Mouse (Mus musculus) kidney, embryonic 15.5 days (tissue): Measurements from ENCODE around the gene Snrpg. TPM values are rescaled to one million over a fixed set of nuclear protein-coding genes. Genes with fewer than 3 reads are reported as not detected.

Source experiments
- ATAC-seq: fragments of 200-750 bp; cut with Nextera tagmentation; replicated peaks from 2 replicates; pipeline ENCODE4 v1.8.0; 2017; ENCODE audit warnings: moderate TSS enrichment; ENCODE audit not compliant: low FRiP score
- H3K27ac ChIP-seq: fragments of 300-500 bp; sonication (generic); 2 replicates; pipeline ENCODE4 v1.5.1; 2015; ENCODE audit warnings: mild to moderate bottlenecking, inconsistent platforms
- H3K27me3 ChIP-seq: fragments of 300-500 bp; sonication (generic); 2 replicates; pipeline ENCODE4 v1.6.1; 2015; ENCODE audit warnings: inconsistent platforms
- H3K36me3 ChIP-seq: fragments of 300-500 bp; sonication (generic); 2 replicates; pipeline ENCODE4 v1.6.1; 2015; ENCODE audit warnings: inconsistent platforms
- H3K4me1 ChIP-seq: fragments of 300-500 bp; sonication (generic); 2 replicates; pipeline ENCODE4 v1.6.1; 2015; ENCODE audit warnings: inconsistent platforms
- H3K4me2 ChIP-seq: fragments of 300-500 bp; sonication (generic); 2 replicates; pipeline ENCODE4 v1.6.1; 2015; ENCODE audit warnings: moderate library complexity, mild to moderate bottlenecking, inconsistent platforms
- H3K4me3 ChIP-seq: fragments of 300-500 bp; sonication (generic); replicated peaks from 2 replicates; pipeline ENCODE4 v1.5.1; 2015; ENCODE audit warnings: mild to moderate bottlenecking, inconsistent platforms
- H3K9ac ChIP-seq: fragments of 300-500 bp; sonication (generic); 2 replicates; pipeline ENCODE4 v1.6.1; 2015; ENCODE audit warnings: mild to moderate bottlenecking, inconsistent platforms
- H3K9me3 ChIP-seq: fragments of 300-500 bp; sonication (generic); replicated peaks from 2 replicates; pipeline ENCODE4 v1.6.1; 2016; ENCODE audit warnings: inconsistent platforms
- WGBS: fragments of 180-500 bp; shearing (Covaris S2); methylation state at CpG from one replicate; pipeline ENCODE4 v1.1.7; 2015; ENCODE audit warnings: mixed read lengths; 5-methylcytosine and 5-hydroxymethylcytosine counted together
- polyA plus RNA-seq: library from polyadenylated mRNA; unstranded; fragments of >200 nt; fragmentation: Nextera tagmentation; extraction: Ambion mirVana; gene quantifications from 2 replicates; pipeline ENCODE4 v1.2.1, GENCODE M21; 2015

Gene Snrpg
- polyA plus RNA-seq, 1 experiment from 2014 or later = 665 TPM

GRCm38 (mm10) chr6:86391326-86391725 lies 20.2 kb downstream of the Snrpg start:
- Histone ChIP-seq H3K27ac (no peak overlapping the region), H3K4me2 (no peak overlapping the region), H3K4me1 (peaks cover 34% of the 10 kb centered on the region), H3K9ac (no peak overlapping the region), H3K9me3 (no peaks in the 10 kb centered on the region), H3K4me3 (no peak overlapping the region), H3K27me3 (no peaks in the 10 kb centered on the region), H3K36me3 (peaks cover 71% of the 10 kb centered on the region)
- 95% methylated on average over 5 of the region's 5 CpGs for WGBS
- no peak for ATAC-seq

DNA sequence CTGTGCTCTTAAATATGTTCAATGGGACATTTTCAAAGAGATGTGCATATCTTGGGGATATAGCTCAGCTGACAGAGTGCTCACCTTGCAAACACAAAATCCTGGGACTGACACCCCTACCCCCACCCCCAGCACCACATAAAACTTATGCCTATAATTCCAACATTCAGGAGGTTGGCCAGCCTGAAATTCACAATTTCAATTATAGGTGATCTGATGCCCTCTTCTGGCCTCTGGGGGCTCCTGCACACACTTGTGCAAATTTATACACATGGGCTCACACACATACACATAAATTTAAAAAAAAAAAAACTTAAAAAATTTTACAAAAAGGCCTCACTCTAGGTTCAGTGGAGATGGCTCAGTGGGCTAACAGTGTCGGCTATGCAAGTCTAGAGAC lies 22.1 kb downstream of the Snrpg start:
- WGBS = 100% methylated on average over 1 of the region's 1 CpGs

DNA sequence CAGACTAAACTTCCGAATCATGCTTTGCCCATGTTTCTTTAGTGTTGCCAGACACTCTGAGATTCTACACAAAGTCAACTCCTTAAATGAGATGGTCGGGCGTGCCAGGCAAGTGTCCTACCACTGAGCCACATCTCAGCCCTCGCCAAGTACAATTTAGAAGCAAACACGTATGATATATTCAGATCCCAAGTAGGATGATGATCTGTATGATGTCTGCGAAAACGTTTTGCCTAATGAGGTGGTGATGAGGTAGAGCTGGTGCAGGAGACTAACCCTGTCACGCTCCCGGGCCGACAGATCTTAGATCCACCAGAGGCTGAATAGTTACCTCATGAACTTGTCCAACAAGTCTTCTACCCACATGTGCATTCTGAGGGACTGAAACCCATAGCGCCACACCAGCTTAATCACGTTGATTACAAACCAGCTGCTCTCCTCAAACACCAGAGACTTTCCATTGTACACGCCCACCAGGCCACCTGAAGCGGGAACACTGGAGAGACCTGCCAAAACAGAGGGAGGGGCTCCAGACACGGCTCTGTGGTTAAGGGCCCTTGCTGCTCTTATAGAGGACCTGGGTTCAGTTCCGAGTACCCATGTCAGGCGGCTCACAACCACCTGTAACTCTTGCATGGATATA lies 23.1 kb downstream of the Snrpg start:
- ATAC-seq = no peak
- Histone ChIP-seq H3K4me3 (no peak overlapping the region), H3K27ac (no peak overlapping the region), H3K4me1 (peaks cover 23% of the 10 kb centered on the region), H3K36me3 (peaks cover 47% of the 10 kb centered on the region), H3K9ac (no peak overlapping the region), H3K27me3 (no peaks in the 10 kb centered on the region), H3K9me3 (no peaks in the 10 kb centered on the region), H3K4me2 (no peak overlapping the region)
- WGBS = 88% methylated on average over 17 of the region's 17 CpGs

More for the DNA sequence above, 22.1 kb downstream of the Snrpg start:
- H3K27ac ChIP-seq = no peak overlapping the region
- ATAC-seq = no peak
- H3K27me3 ChIP-seq = no peaks in the 10 kb centered on the region
- H3K4me1 ChIP-seq = peaks cover 28% of the 10 kb centered on the region
- H3K9ac ChIP-seq = no peak overlapping the region
- H3K4me2 ChIP-seq = no peak overlapping the region
- H3K9me3 ChIP-seq = no peaks in the 10 kb centered on the region
- no peak overlapping the region for H3K4me3 ChIP-seq
- peaks cover 57% of the 10 kb centered on the region for H3K36me3 ChIP-seq

DNA sequence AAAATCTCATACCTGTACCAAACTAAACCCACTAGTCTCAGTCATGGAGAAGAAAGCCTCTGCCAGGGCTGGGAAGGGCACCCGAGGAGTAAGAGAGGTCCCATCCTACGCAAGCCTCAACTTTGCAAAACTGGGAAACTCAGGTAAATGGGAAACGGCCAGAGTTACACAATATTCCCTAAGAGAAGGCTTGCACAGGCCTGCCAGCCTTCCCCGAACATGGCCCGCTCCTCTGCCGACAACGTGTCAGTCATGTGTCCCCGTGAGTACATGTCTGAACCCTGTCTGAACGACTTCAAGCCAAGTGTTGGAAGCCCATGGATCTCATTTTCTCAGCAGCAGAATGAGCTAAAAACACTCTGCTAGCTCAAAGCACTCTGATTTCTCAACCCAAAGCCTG lies 23.9 kb downstream of the Snrpg start:
- Histone ChIP-seq H3K9me3 (no peaks in the 10 kb centered on the region), H3K4me1 (peaks cover 23% of the 10 kb centered on the region), H3K36me3 (peaks cover 39% of the 10 kb centered on the region), H3K27me3 (no peaks in the 10 kb centered on the region), H3K9ac (no peak overlapping the region), H3K27ac (no peak overlapping the region), H3K4me2 (peak overlapping the region; percentile 84), H3K4me3 (no peak overlapping the region)
- 89% methylated on average over 9 of the region's 9 CpGs for WGBS
- ATAC-seq = no peak

GRCm38 (mm10) chr6:86395969-86396368 lies 24.9 kb downstream of the Snrpg start:
- WGBS = 25% methylated on average over 10 of the region's 10 CpGs

GRCm38 (mm10) chr6:86396581-86397256 lies 25.6 kb downstream of the Snrpg start, which contains the start of gene Pcyox1:
Gene Pcyox1 (minus strand): TSS chr6:86397154.
- Histone ChIP-seq H3K4me2 (peak within 1 kb of the TSS; percentile 84), H3K27me3 (no peaks in the 10 kb centered on the region), H3K9me3 (no peaks in the 10 kb centered on the region), H3K27ac (peak within 1 kb of the TSS; percentile 95), H3K9ac (peak within 1 kb of the TSS; percentile 95), H3K4me3 (peak within 1 kb of the TSS; percentile 88), H3K36me3 (peaks cover 22% of the 10 kb centered on the region), H3K4me1 (peaks cover 27% of the 10 kb centered on the region)
- ATAC-seq = peak; percentile 96
- 0% methylated on average over 51 of the region's 51 CpGs for WGBS

More at GRCm38 (mm10) chr6:86395969-86396368, 24.9 kb downstream of the Snrpg start:
- H3K9me3 ChIP-seq = no peaks in the 10 kb centered on the region
- no peak overlapping the region for H3K27ac ChIP-seq
- peak overlapping the region; percentile 84 for H3K4me2 ChIP-seq
- peaks cover 30% of the 10 kb centered on the region for H3K36me3 ChIP-seq
- peak overlapping the region; percentile 95 for H3K9ac ChIP-seq
- H3K4me1 ChIP-seq = peaks cover 27% of the 10 kb centered on the region
- ATAC-seq = no peak
- no peaks in the 10 kb centered on the region for H3K27me3 ChIP-seq
- peak overlapping the region; percentile 88 for H3K4me3 ChIP-seq

- H3K36me3 ChIP-seq = peaks cover 15% of the 10 kb centered on the region
- no peak for ATAC-seq
- 6% methylated on average over 14 of the region's 14 CpGs for WGBS
These were observed 26.3 kb downstream of the Snrpg start for GRCm38 (mm10) chr6:86397257-86397980.

DNA sequence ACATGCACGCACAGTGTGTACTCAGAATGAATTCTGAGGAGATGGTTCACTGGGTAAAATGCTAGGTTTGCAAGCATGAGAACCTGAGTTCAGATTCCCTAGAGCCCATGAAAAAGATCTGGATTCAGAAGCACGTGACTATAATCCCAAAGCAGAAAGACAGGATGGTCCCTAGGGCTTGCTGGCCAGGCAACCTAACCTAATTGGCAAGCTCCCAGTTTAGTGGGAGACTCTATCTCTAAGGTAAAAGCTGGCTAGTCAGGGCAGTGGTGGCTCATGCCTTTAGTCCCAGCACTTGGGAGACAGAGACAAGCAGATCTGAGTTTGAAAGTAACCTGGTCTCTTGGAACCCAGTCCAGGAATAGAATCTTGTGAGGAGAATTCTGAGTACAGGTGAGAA lies 27.9 kb downstream of the Snrpg start:
- no peak for ATAC-seq
- 83% methylated on average over 2 of the region's 2 CpGs for WGBS

More at GRCm38 (mm10) chr6:86397257-86397980, 26.3 kb downstream of the Snrpg start:
- H3K27me3 ChIP-seq = no peaks in the 10 kb centered on the region
- peak overlapping the region; percentile 95 for H3K9ac ChIP-seq
- peak overlapping the region; percentile 88 for H3K4me3 ChIP-seq
- peaks cover 27% of the 10 kb centered on the region for H3K4me1 ChIP-seq
- H3K27ac ChIP-seq = peak overlapping the region; percentile 95
- H3K4me2 ChIP-seq = peak overlapping the region; percentile 84
- H3K9me3 ChIP-seq = no peaks in the 10 kb centered on the region

GRCm38 (mm10) chr6:86399995-86400394 lies 28.9 kb downstream of the Snrpg start:
- Histone ChIP-seq H3K27ac (no peak overlapping the region), H3K9ac (no peak overlapping the region), H3K9me3 (no peaks in the 10 kb centered on the region), H3K4me3 (no peak overlapping the region), H3K4me2 (no peak overlapping the region), H3K27me3 (no peaks in the 10 kb centered on the region), H3K4me1 (peaks cover 29% of the 10 kb centered on the region), H3K36me3 (no peaks in the 10 kb centered on the region)
- ATAC-seq = no peak
- 81% methylated on average over 2 of the region's 2 CpGs for WGBS

More for the DNA sequence above, 27.9 kb downstream of the Snrpg start:
- no peak overlapping the region for H3K27ac ChIP-seq
- H3K9me3 ChIP-seq = no peaks in the 10 kb centered on the region
- H3K4me2 ChIP-seq = no peak overlapping the region
- H3K4me1 ChIP-seq = peaks cover 33% of the 10 kb centered on the region
- H3K4me3 ChIP-seq = no peak overlapping the region
- H3K9ac ChIP-seq = no peak overlapping the region
- no peaks in the 10 kb centered on the region for H3K27me3 ChIP-seq
- peaks cover 4% of the 10 kb centered on the region; the same call in 1 of the 2 replicates for H3K36me3 ChIP-seq

GRCm38 (mm10) chr6:86400972-86401371 lies 29.9 kb downstream of the Snrpg start:
- 0 out of 2 replicates have a peak, but pooled peaks have one; percentile 26 for ATAC-seq

DNA sequence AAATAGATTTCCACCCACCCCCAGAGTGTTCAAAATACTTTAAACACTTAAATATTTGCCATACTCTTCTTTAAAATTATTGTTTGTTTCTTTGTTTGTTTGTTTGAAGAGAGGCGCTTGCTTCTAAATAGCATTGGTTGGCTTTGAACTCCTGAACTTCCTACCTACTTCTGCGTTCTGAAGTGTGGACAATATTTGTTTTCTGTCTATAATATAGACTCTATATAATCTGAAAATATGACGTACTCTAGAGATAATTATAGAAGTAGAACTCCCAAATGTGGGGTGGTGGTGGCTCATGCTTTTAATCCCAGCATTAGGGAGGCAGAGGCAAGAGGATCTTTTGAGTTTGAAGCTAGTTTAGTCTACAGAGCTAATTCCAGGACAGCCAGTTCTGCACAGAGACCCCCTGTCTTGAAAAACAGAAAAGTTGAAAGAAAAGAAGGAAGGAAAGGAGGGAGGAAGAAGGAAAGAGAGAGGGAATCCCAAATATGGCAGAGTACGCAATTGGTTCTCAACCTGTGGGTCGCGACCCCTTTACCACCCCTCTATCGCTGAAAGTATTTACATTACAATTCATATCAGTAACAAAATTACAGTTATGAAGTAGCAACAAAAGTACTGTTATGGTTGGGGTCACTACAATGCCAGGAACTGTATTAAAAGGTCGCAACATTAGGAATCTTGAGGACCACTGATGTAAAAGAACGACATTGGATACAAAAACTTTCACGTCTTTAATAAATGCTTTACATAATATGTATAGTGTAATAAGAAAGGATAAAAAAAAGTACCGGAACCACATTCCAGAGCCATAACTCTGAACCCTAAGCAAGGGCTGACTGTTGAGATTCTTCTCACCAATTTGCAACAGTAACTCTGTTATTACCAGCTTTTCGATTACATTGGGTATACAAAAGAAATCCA lies 31.8 kb downstream of the Snrpg start:
- no peak for ATAC-seq

More at GRCm38 (mm10) chr6:86400972-86401371, 29.9 kb downstream of the Snrpg start:
- Histone ChIP-seq H3K4me1 (peaks cover 22% of the 10 kb centered on the region), H3K27me3 (no peaks in the 10 kb centered on the region), H3K9me3 (no peaks in the 10 kb centered on the region), H3K36me3 (no peaks in the 10 kb centered on the region), H3K4me2 (peak overlapping the region; percentile 60), H3K4me3 (peak overlapping the region; percentile 36), H3K27ac (peak overlapping the region; percentile 45; the same call in 1 of the 2 replicates), H3K9ac (0 out of 2 replicates have a peak overlapping the region, but pooled peaks have one; percentile 16)
- 3% methylated on average over 9 of the region's 9 CpGs for WGBS

More for the DNA sequence above, 31.8 kb downstream of the Snrpg start:
- Histone ChIP-seq H3K36me3 (peaks cover 8% of the 10 kb centered on the region), H3K4me3 (peak overlapping the region; percentile 83), H3K9ac (peak overlapping the region; percentile 96), H3K4me2 (peak overlapping the region; percentile 62), H3K27ac (peak overlapping the region; percentile 41; the same call in 1 of the 2 replicates), H3K9me3 (no peaks in the 10 kb centered on the region), H3K4me1 (peaks cover 21% of the 10 kb centered on the region), H3K27me3 (no peaks in the 10 kb centered on the region)
- 39% methylated on average over 12 of the region's 12 CpGs for WGBS
